Mouse (Mus musculus): ENCODE results near the gene Ppip5k2.
"Not testable (repeated sequence)": the region's sequence is repeated elsewhere in the genome, so short reads cannot be mapped to it uniquely, and the experiment has no call there.

The Ppip5k2 gene

GRCm38 (mm10) chr1:97769904-97770753, at the start of gene Ppip5k2, which contains the start of gene Gin1:
Ppip5k2 (minus strand) TSS chr1:97770411.
Gin1 (plus strand) TSS chr1:97770172.
- DNase-seq (ENCODE audit: low read depth, low spot score): peak; percentile 90

GRCm38 (mm10) chr1:97809255-97809912, 39.2 kb upstream of the Ppip5k2 start:
- DNase-seq (ENCODE audit: low read depth, low spot score): no peak

GRCm38 (mm10) chr1:97804520-97804919, 34.3 kb upstream of the Ppip5k2 start:
- no peak for DNase-seq (ENCODE audit: low read depth, low spot score)

- no peak for DNase-seq (ENCODE audit: low read depth, low spot score)
Measured at GRCm38 (mm10) chr1:97802207-97802902, 32.1 kb upstream of the Ppip5k2 start.

GRCm38 (mm10) chr1:97795936-97796335, 25.7 kb upstream of the Ppip5k2 start:
- no peak for DNase-seq (ENCODE audit: low read depth, low spot score)

GRCm38 (mm10) chr1:97794110-97794509, 23.9 kb upstream of the Ppip5k2 start:
- DNase-seq (ENCODE audit: low read depth, low spot score): no peak

- DNase-seq (ENCODE audit: low read depth, low spot score): no peak
Measured at GRCm38 (mm10) chr1:97788490-97788889, 18.3 kb upstream of the Ppip5k2 start.

- no peak for DNase-seq (ENCODE audit: low read depth, low spot score)
Measured at GRCm38 (mm10) chr1:97787674-97788073, 17.5 kb upstream of the Ppip5k2 start.

GRCm38 (mm10) chr1:97785685-97786393, 15.6 kb upstream of the Ppip5k2 start:
- DNase-seq (ENCODE audit: low read depth, low spot score): no peak

- no peak for DNase-seq (ENCODE audit: low read depth, low spot score)
Measured at GRCm38 (mm10) chr1:97784928-97785327, 14.7 kb upstream of the Ppip5k2 start.

GRCm38 (mm10) chr1:97781674-97782073, 11.5 kb upstream of the Ppip5k2 start:
- no peak for DNase-seq (ENCODE audit: low read depth, low spot score)

- no peak for DNase-seq (ENCODE audit: low read depth, low spot score)
Measured at GRCm38 (mm10) chr1:97773973-97774372, 3.8 kb upstream of the Ppip5k2 start.

GRCm38 (mm10) chr1:97773362-97773761, 3.2 kb upstream of the Ppip5k2 start:
- DNase-seq (ENCODE audit: low read depth, low spot score): no peak

- DNase-seq (ENCODE audit: low read depth, low spot score): no peak
Measured at GRCm38 (mm10) chr1:97771727-97772126, 1.5 kb upstream of the Ppip5k2 start.

GRCm38 (mm10) chr1:97771118-97771517, 907 bp upstream of the Ppip5k2 start:
- DNase-seq (ENCODE audit: low read depth, low spot score): no peak

- peak; percentile 16 for DNase-seq (ENCODE audit: low read depth, low spot score)
Measured at GRCm38 (mm10) chr1:97769294-97769903, 812 bp downstream of the Ppip5k2 start.

- no peak for DNase-seq (ENCODE audit: low read depth, low spot score)
Measured at GRCm38 (mm10) chr1:97768906-97769293, 1.3 kb downstream of the Ppip5k2 start.

GRCm38 (mm10) chr1:97768089-97768488, 2.1 kb downstream of the Ppip5k2 start:
- DNase-seq (ENCODE audit: low read depth, low spot score): no peak

- DNase-seq (ENCODE audit: low read depth, low spot score): not testable (repeated sequence)
Measured at GRCm38 (mm10) chr1:97765712-97766111, 4.5 kb downstream of the Ppip5k2 start.

- DNase-seq (ENCODE audit: low read depth, low spot score): no peak
Measured at GRCm38 (mm10) chr1:97761477-97761876, 8.7 kb downstream of the Ppip5k2 start.

GRCm38 (mm10) chr1:97760598-97760997, 9.6 kb downstream of the Ppip5k2 start:
- no peak for DNase-seq (ENCODE audit: low read depth, low spot score)
